Mouse (Mus musculus) urinary bladder, postnatal 4 days (tissue): ENCODE measurements around the gene Krtap4-13.
"Not testable (repeated sequence)": the region's sequence is repeated elsewhere in the genome, so short reads cannot be mapped to it uniquely, and the experiment has no call there.

ENCODE experiments used
- DNase-seq, 2 experiments: peaks; one replicate each; pipeline ENCODE4 v3.0.0; 2021 to 2022; ENCODE audit warnings: low spot score in 2 of 2

Krtap4-13 gene

DNA sequence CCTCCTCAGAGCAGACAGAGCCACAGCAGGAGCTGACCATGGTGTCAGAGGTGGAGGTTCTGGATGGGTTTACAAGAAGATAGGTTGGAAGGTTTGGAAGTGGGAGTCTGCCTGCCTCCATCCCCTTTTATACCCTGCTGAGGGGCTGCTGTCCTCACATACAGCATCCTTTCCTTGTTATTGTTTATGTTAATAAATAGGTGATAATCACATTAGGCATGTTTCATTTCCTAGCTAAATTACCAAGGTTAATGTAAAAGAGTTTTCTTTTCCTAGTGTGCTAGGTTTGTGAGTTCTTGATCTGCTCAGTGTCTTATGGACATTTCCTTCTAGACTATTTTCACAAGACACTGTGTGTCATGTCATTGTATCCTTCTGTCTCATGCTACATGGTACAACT, at the start of gene Krtap4-13:
Gene Krtap4-13 (minus strand): TSS at position 101 of the 400 bp plus-strand sequence.
- not testable (repeated sequence) for DNase-seq

DNA sequence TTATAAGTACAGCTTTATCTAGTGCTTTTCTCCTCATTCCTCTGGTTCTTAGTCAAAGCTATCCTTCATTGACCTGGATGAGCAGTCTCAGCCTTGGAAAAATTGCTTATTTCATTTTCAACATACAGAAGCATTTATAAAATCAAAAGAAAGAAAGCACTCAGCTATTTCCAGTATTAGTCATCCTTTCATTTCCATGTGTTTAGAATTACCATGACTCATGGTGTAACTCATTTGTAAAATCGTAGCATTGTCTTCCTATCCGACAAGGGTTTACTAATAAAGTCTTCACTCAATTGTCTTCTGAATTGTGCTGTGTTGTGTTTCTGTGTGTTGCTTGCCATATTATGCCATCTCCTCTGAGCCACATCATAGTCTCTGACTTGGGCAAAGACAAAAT, 49.1 kb upstream of the Krtap4-13 start:
- DNase-seq, result no peak

DNA sequence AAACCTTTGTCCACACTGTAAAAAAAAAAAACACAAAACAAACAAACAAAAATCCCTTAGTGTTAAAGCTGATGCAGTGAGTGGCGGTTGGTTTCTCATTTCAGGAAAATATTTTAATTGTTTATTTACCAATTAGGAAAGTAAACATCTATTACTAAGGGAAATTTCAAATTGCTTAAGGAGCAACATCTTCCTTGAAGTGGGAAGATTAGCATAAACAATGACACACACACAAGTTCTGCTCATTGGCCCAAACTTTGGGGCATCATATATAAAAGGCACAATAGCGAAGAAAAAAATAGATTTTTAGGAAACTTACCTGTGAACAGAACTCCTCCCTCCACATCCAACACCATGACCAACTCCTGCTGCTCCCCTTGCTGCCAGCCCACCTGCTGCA, 47.9 kb upstream of the Krtap4-13 start, which contains the start of gene Gm11568:
Gene Gm11568 (plus strand): TSS at position 301 of the 400 bp plus-strand sequence.
- DNase-seq, result no peak

GRCm38 (mm10) chr11:99854121-99854520, 44.4 kb upstream of the Krtap4-13 start:
- DNase-seq, result no peak

- DNase-seq, result no peak
Measured at GRCm38 (mm10) chr11:99851508-99851907, 41.8 kb upstream of the Krtap4-13 start, which contains the start of gene Krtap4-16. Gene Krtap4-16, minus strand, starts transcription at chr11:99851608.

DNA sequence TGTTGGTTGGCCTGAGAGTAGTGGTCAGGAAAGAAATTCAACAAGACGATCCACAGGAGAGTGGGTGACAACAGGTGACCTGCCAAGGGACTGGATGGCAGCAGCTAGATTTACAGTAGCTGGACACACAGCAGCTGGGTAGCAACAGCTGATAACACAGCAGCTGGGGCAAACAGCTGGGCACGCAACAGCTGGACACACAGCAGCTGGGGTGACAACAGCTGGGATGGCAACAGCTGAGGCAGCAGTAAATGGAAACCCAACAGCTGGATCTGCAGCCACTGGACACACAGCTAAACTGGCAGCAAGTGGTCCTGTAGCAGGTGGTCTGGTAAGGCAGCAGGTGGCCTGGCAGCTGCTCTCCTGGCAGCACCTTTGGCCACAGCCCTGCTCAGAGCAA, 37.1 kb upstream of the Krtap4-13 start:
- no peak for DNase-seq

GRCm38 (mm10) chr11:99842185-99842584, 32.5 kb upstream of the Krtap4-13 start:
- DNase-seq, result no peak

- DNase-seq, result no peak
Measured at GRCm38 (mm10) chr11:99837966-99838365, 28.3 kb upstream of the Krtap4-13 start, which contains the start of gene 2300003K06Rik. Gene 2300003K06Rik, minus strand, starts transcription at chr11:99838066.

GRCm38 (mm10) chr11:99815566-99815965, 5.9 kb upstream of the Krtap4-13 start, which contains the start of gene Gm11564:
Gene Gm11564, minus strand, starts transcription at chr11:99815666.
- not testable (repeated sequence) for DNase-seq

- DNase-seq, result not testable (repeated sequence)
Measured at GRCm38 (mm10) chr11:99804346-99804745, 5.3 kb downstream of the Krtap4-13 start, which contains the start of gene Gm11554. Gene Gm11554, minus strand, starts transcription at chr11:99804446.

DNA sequence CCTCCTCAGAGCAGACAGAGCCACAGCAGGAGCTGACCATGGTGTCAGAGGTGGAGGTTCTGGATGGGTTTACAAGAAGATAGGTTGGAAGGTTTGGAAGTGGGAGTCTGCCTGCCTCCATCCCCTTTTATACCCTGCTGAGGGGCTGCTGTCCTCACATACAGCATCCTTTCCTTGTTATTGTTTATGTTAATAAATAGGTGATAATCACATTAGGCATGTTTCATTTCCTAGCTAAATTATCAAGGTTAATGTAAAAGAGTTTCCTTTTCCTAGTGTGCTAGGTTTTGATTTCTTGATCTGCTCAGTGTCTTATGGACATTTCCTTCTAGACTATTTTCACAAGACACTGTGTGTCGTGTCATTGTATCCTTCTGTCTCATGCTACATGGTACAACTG, 10.9 kb downstream of the Krtap4-13 start, which contains the start of gene Gm11569:
Gene Gm11569 (minus strand): TSS at position 101 of the 400 bp plus-strand sequence.
- DNase-seq, result not testable (repeated sequence)

DNA sequence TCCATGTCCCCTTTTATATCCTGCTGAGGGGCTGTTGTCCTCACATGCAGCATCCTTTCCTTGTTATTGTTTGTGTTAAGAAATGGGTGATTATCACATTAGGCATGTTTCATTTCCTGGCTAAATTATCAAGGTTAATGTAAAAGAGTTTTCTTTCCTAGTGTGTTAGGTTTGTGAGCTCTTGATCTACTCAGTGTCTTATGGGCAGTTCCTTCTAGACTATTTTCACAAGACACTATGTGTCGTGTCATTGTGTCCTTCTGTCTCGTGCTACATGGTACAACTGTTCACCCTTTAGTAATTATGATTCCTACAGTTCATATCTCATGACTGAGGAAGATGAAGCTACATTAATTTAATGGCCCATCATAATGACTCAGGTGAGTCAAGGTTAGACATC, 16.3 kb downstream of the Krtap4-13 start, which contains the start of gene Gm11596:
Gene Gm11596 (minus strand): TSS at position 101 of the 400 bp plus-strand sequence.
- DNase-seq, result no peak

DNA sequence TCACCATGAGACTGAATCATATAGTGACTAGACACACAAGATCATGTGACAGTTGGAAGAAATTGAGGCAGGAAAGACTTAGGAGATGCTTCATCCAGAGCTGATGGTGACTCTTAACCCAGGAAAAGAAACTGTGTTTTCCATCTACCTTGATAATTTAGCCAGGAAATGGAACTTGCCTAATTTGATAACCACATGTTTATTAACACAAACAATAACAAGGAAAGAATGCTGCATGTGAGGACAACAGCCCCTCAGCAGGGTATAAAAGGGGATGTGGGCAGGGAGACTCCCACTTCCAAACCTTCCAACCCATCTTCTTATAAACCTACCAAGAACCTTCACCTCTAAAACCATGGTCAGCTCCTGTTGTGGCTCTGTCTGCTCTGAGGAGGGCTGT, 24.8 kb downstream of the Krtap4-13 start, which contains the start of gene Krtap4-9:
Gene Krtap4-9 (plus strand): TSS at position 301 of the 400 bp plus-strand sequence.
- not testable (repeated sequence) for DNase-seq

DNA sequence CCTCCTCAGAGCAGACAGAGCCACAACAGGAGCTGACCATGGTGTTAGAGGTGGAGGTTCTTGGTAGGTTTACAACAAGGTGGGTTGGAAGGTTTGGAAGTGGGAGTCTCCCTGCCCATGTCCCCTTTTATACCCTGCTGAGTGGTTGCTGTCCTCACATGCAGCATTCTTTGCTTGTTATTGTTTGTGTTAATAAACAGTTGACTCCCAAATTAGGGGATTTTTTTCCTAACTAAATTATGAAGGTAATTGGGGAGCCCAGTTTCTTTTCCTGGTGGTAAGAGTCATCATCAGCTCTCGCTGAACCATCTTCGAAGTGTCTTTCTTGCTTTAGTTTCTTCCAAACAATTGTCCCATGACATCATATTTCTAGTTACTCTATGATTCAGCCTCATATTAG, 29.1 kb downstream of the Krtap4-13 start, which contains the start of gene Krtap4-8:
Gene Krtap4-8 (minus strand): TSS at position 101 of the 400 bp plus-strand sequence.
- DNase-seq, result no peak

DNA sequence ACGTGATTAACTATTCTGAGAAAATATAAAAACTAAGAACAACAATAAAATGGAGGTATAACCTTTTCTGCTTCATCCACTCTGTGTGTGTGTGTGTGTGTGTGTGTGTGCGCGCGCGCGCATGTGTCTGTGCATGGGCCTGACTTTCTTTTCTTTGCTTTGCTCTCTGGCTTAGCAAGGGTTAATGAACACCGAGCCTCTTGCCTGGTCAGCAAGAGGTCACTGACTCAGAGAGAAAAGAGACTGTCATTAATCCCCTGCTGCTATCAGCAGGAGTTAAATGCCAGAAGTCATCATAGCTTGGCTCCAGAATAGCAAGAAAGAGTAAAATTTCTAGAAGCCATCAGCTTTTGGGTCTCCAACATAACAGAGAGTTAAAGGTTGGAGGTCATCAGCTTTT, 31.3 kb downstream of the Krtap4-13 start:
- no peak for DNase-seq

- not testable (repeated sequence) for DNase-seq
Measured at GRCm38 (mm10) chr11:99772813-99773212, 36.9 kb downstream of the Krtap4-13 start, which contains the start of gene Gm11595. Gene Gm11595, minus strand, starts transcription at chr11:99772913.

DNA sequence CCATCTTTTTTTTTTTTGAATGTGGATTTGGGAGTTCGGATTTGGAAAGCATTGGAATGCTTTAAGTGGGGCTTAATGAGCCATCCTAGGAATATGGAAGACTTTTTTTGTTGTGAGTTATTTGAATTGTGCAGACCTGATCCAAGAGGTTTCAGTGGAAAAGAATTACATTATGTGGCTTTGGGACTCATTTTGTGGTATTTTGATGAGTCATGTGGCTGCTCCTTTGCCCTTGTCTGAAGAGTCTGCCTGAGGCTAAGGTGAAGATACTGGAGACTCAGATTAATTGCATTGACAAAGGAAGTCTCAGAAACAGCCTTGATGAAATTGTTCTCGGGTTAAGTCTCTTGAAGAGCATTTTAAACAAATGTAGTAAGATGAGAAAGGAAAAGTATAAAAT, 41.3 kb downstream of the Krtap4-13 start:
- no peak for DNase-seq
